Mouse (Mus musculus): ENCODE measurements around the gene Skp1a. TPM values are rescaled to one million over a fixed set of nuclear protein-coding genes. Genes with fewer than 3 reads are reported as not detected.
"Not testable (repeated sequence)": the region's sequence is repeated elsewhere in the genome, so short reads cannot be mapped to it uniquely, and the experiment has no call there.

The Skp1a gene
- polyA plus RNA-seq (2015; fragmentation: Nextera tagmentation; extraction: Ambion mirVana) = 1,003 and 1,005 TPM in 2 replicates

GRCm38 (mm10) chr11:52231606-52232541, at the start of gene Skp1a:
Gene Skp1a (plus strand): TSS chr11:52231995.
- H3K9me3 ChIP-seq (ENCODE audit: control insufficient read depth, low read length) = no peaks in the 10 kb centered on the region
- peak within 1 kb of the TSS; percentile 80 for H3K4me2 ChIP-seq (ENCODE audit: low read length)
- peaks cover 9% of the 10 kb centered on the region for H3K4me1 ChIP-seq (ENCODE audit: control insufficient read depth, insufficient read depth, low read depth, low read length)
- peak within 1 kb of the TSS; percentile 89 for H3K4me3 ChIP-seq (ENCODE audit: low read length)
- H3K36me3 ChIP-seq (ENCODE audit: control insufficient read depth, insufficient read depth, low read length) = no peaks in the 10 kb centered on the region
- ATAC-seq = peak; percentile 92
- peak within 1 kb of the TSS; percentile 100 for H3K27ac ChIP-seq (ENCODE audit: low read depth, low read length)
- peak within 1 kb of the TSS; percentile 88 for H3K9ac ChIP-seq (ENCODE audit: low read depth, low read length)
- H3K27me3 ChIP-seq (replicated peaks; ENCODE audit: control insufficient read depth, insufficient read depth, low read length) = no peaks in the 10 kb centered on the region
- under 1% methylated on average over 84 of the region's 87 CpGs for WGBS

- not testable (repeated sequence) for H3K4me2 ChIP-seq (ENCODE audit: low read length); H3K4me3 ChIP-seq (ENCODE audit: low read length); H3K36me3 ChIP-seq (ENCODE audit: control insufficient read depth, insufficient read depth, low read length); H3K9ac ChIP-seq (ENCODE audit: low read depth, low read length); H3K4me1 ChIP-seq (ENCODE audit: control insufficient read depth, insufficient read depth, low read depth, low read length); H3K27me3 ChIP-seq (replicated peaks; ENCODE audit: control insufficient read depth, insufficient read depth, low read length); H3K27ac ChIP-seq (ENCODE audit: low read depth, low read length); H3K9me3 ChIP-seq (ENCODE audit: control insufficient read depth, low read length); ATAC-seq
- WGBS = 92% methylated on average over 8 of the region's 8 CpGs
Measured at GRCm38 (mm10) chr11:52196496-52197023, 35.2 kb upstream of the Skp1a start.

- no peak within 1 kb of the TSS for H3K27ac ChIP-seq (ENCODE audit: low read depth, low read length)
- H3K27me3 ChIP-seq (replicated peaks; ENCODE audit: control insufficient read depth, insufficient read depth, low read length) = no peaks in the 10 kb centered on the region
- H3K9me3 ChIP-seq (ENCODE audit: control insufficient read depth, low read length) = no peaks in the 10 kb centered on the region
- no peak within 1 kb of the TSS for H3K4me3 ChIP-seq (ENCODE audit: low read length)
- no peaks in the 10 kb centered on the region for H3K4me1 ChIP-seq (ENCODE audit: control insufficient read depth, insufficient read depth, low read depth, low read length)
- no peaks in the 10 kb centered on the region for H3K36me3 ChIP-seq (ENCODE audit: control insufficient read depth, insufficient read depth, low read length)
- no peak within 1 kb of the TSS for H3K4me2 ChIP-seq (ENCODE audit: low read length)
- H3K9ac ChIP-seq (ENCODE audit: low read depth, low read length) = no peak within 1 kb of the TSS
- ATAC-seq = no peak
Measured at GRCm38 (mm10) chr11:52213887-52214286, 17.9 kb upstream of the Skp1a start, which contains the start of gene Olfr1371. Gene Olfr1371 (minus strand): TSS chr11:52213987.

GRCm38 (mm10) chr11:52220282-52220681, 11.5 kb upstream of the Skp1a start:
- Histone ChIP-seq H3K4me3 (ENCODE audit: low read length) (no peak overlapping the region), H3K4me2 (ENCODE audit: low read length) (no peak overlapping the region), H3K4me1 (ENCODE audit: control insufficient read depth, insufficient read depth, low read depth, low read length) (no peaks in the 10 kb centered on the region; the same call in 1 of the 2 replicates), H3K36me3 (ENCODE audit: control insufficient read depth, insufficient read depth, low read length) (no peaks in the 10 kb centered on the region), H3K27ac (ENCODE audit: low read depth, low read length) (no peak overlapping the region), H3K27me3 (replicated peaks; ENCODE audit: control insufficient read depth, insufficient read depth, low read length) (no peaks in the 10 kb centered on the region), H3K9ac (ENCODE audit: low read depth, low read length) (no peak overlapping the region), H3K9me3 (ENCODE audit: control insufficient read depth, low read length) (no peaks in the 10 kb centered on the region)
- WGBS = 8% methylated on average over 4 of the region's 4 CpGs
- peak; percentile 52; the same call in 1 of the 2 replicates for ATAC-seq

- H3K27ac ChIP-seq (ENCODE audit: low read depth, low read length); H3K36me3 ChIP-seq (ENCODE audit: control insufficient read depth, insufficient read depth, low read length); H3K9ac ChIP-seq (ENCODE audit: low read depth, low read length); H3K4me3 ChIP-seq (ENCODE audit: low read length); H3K27me3 ChIP-seq (replicated peaks; ENCODE audit: control insufficient read depth, insufficient read depth, low read length); H3K9me3 ChIP-seq (ENCODE audit: control insufficient read depth, low read length); H3K4me1 ChIP-seq (ENCODE audit: control insufficient read depth, insufficient read depth, low read depth, low read length); H3K4me2 ChIP-seq (ENCODE audit: low read length); ATAC-seq: not testable (repeated sequence)
- WGBS = 88% methylated on average over 6 of the region's 6 CpGs
Measured at GRCm38 (mm10) chr11:52221921-52222320, 9.9 kb upstream of the Skp1a start.

GRCm38 (mm10) chr11:52222891-52223290, 8.9 kb upstream of the Skp1a start:
- H3K4me1 ChIP-seq (ENCODE audit: control insufficient read depth, insufficient read depth, low read depth, low read length) = no peaks in the 10 kb centered on the region; the same call in 1 of the 2 replicates
- no peak overlapping the region for H3K27ac ChIP-seq (ENCODE audit: low read depth, low read length)
- no peak overlapping the region for H3K4me2 ChIP-seq (ENCODE audit: low read length)
- no peak for ATAC-seq
- no peak overlapping the region for H3K9ac ChIP-seq (ENCODE audit: low read depth, low read length)
- H3K4me3 ChIP-seq (ENCODE audit: low read length) = no peak overlapping the region
- H3K27me3 ChIP-seq (replicated peaks; ENCODE audit: control insufficient read depth, insufficient read depth, low read length) = no peaks in the 10 kb centered on the region
- 79% methylated on average over 6 of the region's 6 CpGs for WGBS
- H3K9me3 ChIP-seq (ENCODE audit: control insufficient read depth, low read length) = no peaks in the 10 kb centered on the region
- no peaks in the 10 kb centered on the region for H3K36me3 ChIP-seq (ENCODE audit: control insufficient read depth, insufficient read depth, low read length)

- Histone ChIP-seq H3K36me3 (ENCODE audit: control insufficient read depth, insufficient read depth, low read length) (no peaks in the 10 kb centered on the region), H3K27me3 (replicated peaks; ENCODE audit: control insufficient read depth, insufficient read depth, low read length) (no peaks in the 10 kb centered on the region), H3K9ac (ENCODE audit: low read depth, low read length) (no peak overlapping the region), H3K9me3 (ENCODE audit: control insufficient read depth, low read length) (no peaks in the 10 kb centered on the region), H3K4me1 (ENCODE audit: control insufficient read depth, insufficient read depth, low read depth, low read length) (no peaks in the 10 kb centered on the region; the same call in 1 of the 2 replicates), H3K4me3 (ENCODE audit: low read length) (no peak overlapping the region), H3K4me2 (ENCODE audit: low read length) (peak overlapping the region; percentile 25; the same call in 1 of the 2 replicates), H3K27ac (ENCODE audit: low read depth, low read length) (no peak overlapping the region)
- ATAC-seq = no peak
- 20% methylated on average over 19 of the region's 19 CpGs for WGBS
Measured at GRCm38 (mm10) chr11:52223968-52224682, 7.7 kb upstream of the Skp1a start.

GRCm38 (mm10) chr11:52225986-52226599, 5.7 kb upstream of the Skp1a start:
- H3K9ac ChIP-seq (ENCODE audit: low read depth, low read length) = no peak overlapping the region
- H3K27ac ChIP-seq (ENCODE audit: low read depth, low read length) = no peak overlapping the region
- no peaks in the 10 kb centered on the region for H3K9me3 ChIP-seq (ENCODE audit: control insufficient read depth, low read length)
- 60% methylated on average over 3 of the region's 3 CpGs for WGBS
- no peak overlapping the region for H3K4me2 ChIP-seq (ENCODE audit: low read length)
- no peak overlapping the region for H3K4me3 ChIP-seq (ENCODE audit: low read length)
- H3K4me1 ChIP-seq (ENCODE audit: control insufficient read depth, insufficient read depth, low read depth, low read length) = no peaks in the 10 kb centered on the region; the same call in 1 of the 2 replicates
- no peaks in the 10 kb centered on the region for H3K36me3 ChIP-seq (ENCODE audit: control insufficient read depth, insufficient read depth, low read length)
- no peak for ATAC-seq
- no peaks in the 10 kb centered on the region for H3K27me3 ChIP-seq (replicated peaks; ENCODE audit: control insufficient read depth, insufficient read depth, low read length)

Data from hindbrain, embryonic 16.5 days (tissue).